Mouse (Mus musculus) lung, adult 18-20 months (tissue): ENCODE data around the gene Arid1b.
A peak's percentile ranks its signal among the peaks of the same experiment; 100 is the strongest.

Experiments
- DNase-seq, 2 experiments: peaks; one replicate each; pipeline ENCODE4 v3.0.0; 2022; ENCODE audit warnings: mixed read lengths in 2 of 2

Arid1b gene

GRCm38 (mm10) chr17:5196005-5196404, 201.9 kb downstream of the Arid1b start:
- no peak for DNase-seq

GRCm38 (mm10) chr17:5196508-5196907, 202.4 kb downstream of the Arid1b start:
- no peak for DNase-seq

GRCm38 (mm10) chr17:5197083-5197482, 203.0 kb downstream of the Arid1b start:
- no peak for DNase-seq

GRCm38 (mm10) chr17:5197765-5198164, 203.6 kb downstream of the Arid1b start:
- no peak for DNase-seq

GRCm38 (mm10) chr17:5198252-5198651, 204.1 kb downstream of the Arid1b start:
- DNase-seq = no peak

- no peak for DNase-seq
These were observed 204.7 kb downstream of the Arid1b start for GRCm38 (mm10) chr17:5198811-5199210.

GRCm38 (mm10) chr17:5200638-5201037, 206.5 kb downstream of the Arid1b start:
- no peak for DNase-seq

- DNase-seq = peak; percentile 79 to 83
These were observed 207.9 kb downstream of the Arid1b start for GRCm38 (mm10) chr17:5201859-5202598.

- no peak for DNase-seq
These were observed 208.6 kb downstream of the Arid1b start for GRCm38 (mm10) chr17:5202756-5203155.

- no peak for DNase-seq
These were observed 209.4 kb downstream of the Arid1b start for GRCm38 (mm10) chr17:5203346-5204102.

- DNase-seq = no peak
These were observed 210.1 kb downstream of the Arid1b start for GRCm38 (mm10) chr17:5204103-5204665.

- no peak for DNase-seq
These were observed 211.0 kb downstream of the Arid1b start for GRCm38 (mm10) chr17:5205163-5205581.

- DNase-seq = peak in 1 of 2 experiments; percentile 80
These were observed 212.6 kb downstream of the Arid1b start for GRCm38 (mm10) chr17:5206731-5207130.

- peak; percentile 57 to 62 for DNase-seq
These were observed 213.7 kb downstream of the Arid1b start for GRCm38 (mm10) chr17:5207881-5208280.

- DNase-seq = no peak
These were observed 214.2 kb downstream of the Arid1b start for GRCm38 (mm10) chr17:5208362-5208761.

- DNase-seq = no peak
These were observed 214.9 kb downstream of the Arid1b start for GRCm38 (mm10) chr17:5209076-5209475.

GRCm38 (mm10) chr17:5210101-5210727, 216.1 kb downstream of the Arid1b start:
- DNase-seq = peak in 1 of 2 experiments; percentile 69

- no peak for DNase-seq
These were observed 216.8 kb downstream of the Arid1b start for GRCm38 (mm10) chr17:5210891-5211290.

- DNase-seq = no peak
These were observed 218.0 kb downstream of the Arid1b start for GRCm38 (mm10) chr17:5212166-5212565.

- DNase-seq = no peak
These were observed 219.3 kb downstream of the Arid1b start for GRCm38 (mm10) chr17:5213441-5213840.

GRCm38 (mm10) chr17:5215352-5215751, 221.2 kb downstream of the Arid1b start:
- no peak for DNase-seq

- peak; percentile 59 to 79 for DNase-seq
These were observed 222.9 kb downstream of the Arid1b start for GRCm38 (mm10) chr17:5216965-5217546.
